Mouse (Mus musculus): ENCODE data around the gene 4921524J17Rik. TPM values are rescaled to one million over a fixed set of nuclear protein-coding genes. Genes with fewer than 3 reads are reported as not detected.

Gene 4921524J17Rik
- polyA plus RNA-seq, 1 experiment from 2014 or later, result 51.3 TPM

Other genes starting within 250 kb of the 4921524J17Rik start
- gene Olfr371, start 206.8 kb downstream of the 4921524J17Rik start, polyA plus RNA-seq (2015; fragmentation: Nextera tagmentation; extraction: Ambion mirVana), result not detected in 2 replicates
- gene Orc6, start 133.2 kb downstream of the 4921524J17Rik start, polyA plus RNA-seq (2015; fragmentation: Nextera tagmentation; extraction: Ambion mirVana), result 82.2 and 83.7 TPM in 2 replicates
- 135 and 136 TPM in 2 replicates for gene Vps35, start 133.0 kb downstream of the 4921524J17Rik start, polyA plus RNA-seq (2015; fragmentation: Nextera tagmentation; extraction: Ambion mirVana)
- gene Mylk3, start 46.5 kb downstream of the 4921524J17Rik start, polyA plus RNA-seq (2015; fragmentation: Nextera tagmentation; extraction: Ambion mirVana), result 1.6 and 2.1 TPM in 2 replicates
- gene Gpt2, start 59.7 kb upstream of the 4921524J17Rik start, polyA plus RNA-seq (2015; fragmentation: Nextera tagmentation; extraction: Ambion mirVana), result 30.6 and 31.5 TPM in 2 replicates
- gene Dnaja2, start 122.5 kb upstream of the 4921524J17Rik start, polyA plus RNA-seq (2015; fragmentation: Nextera tagmentation; extraction: Ambion mirVana), result 135 and 148 TPM in 2 replicates